Mouse (Mus musculus): ENCODE results near the gene Sem1.
"Not testable (repeated sequence)": the region's sequence is repeated elsewhere in the genome, so short reads cannot be mapped to it uniquely, and the experiment has no call there.

Gene Sem1

GRCm38 (mm10) chr6:6578304-6579149, at the start of gene Sem1:
TSS of gene Sem1 (minus strand) at chr6:6578663.
- DNase-seq (ENCODE audit: low spot score in 2 of 2): peak; percentile 80 to 89

GRCm38 (mm10) chr6:6622846-6623749, 44.6 kb upstream of the Sem1 start:
- peak in 1 of 2 experiments; percentile 14 for DNase-seq (ENCODE audit: low spot score in 2 of 2)

GRCm38 (mm10) chr6:6603561-6604544, 25.4 kb upstream of the Sem1 start:
- DNase-seq (ENCODE audit: low spot score in 2 of 2): no peak

- DNase-seq (ENCODE audit: low spot score in 2 of 2): peak; percentile 23 to 54
These were observed 7.8 kb upstream of the Sem1 start for GRCm38 (mm10) chr6:6586313-6586712.

GRCm38 (mm10) chr6:6581849-6582248, 3.4 kb upstream of the Sem1 start:
- DNase-seq (ENCODE audit: low spot score in 2 of 2): no peak

- no peak for DNase-seq (ENCODE audit: low spot score in 2 of 2)
These were observed 650 bp downstream of the Sem1 start for GRCm38 (mm10) chr6:6577741-6578284.

- no peak for DNase-seq (ENCODE audit: low spot score in 2 of 2)
These were observed 1.2 kb downstream of the Sem1 start for GRCm38 (mm10) chr6:6577291-6577690.

- no peak for DNase-seq (ENCODE audit: low spot score in 2 of 2)
These were observed 2.7 kb downstream of the Sem1 start for GRCm38 (mm10) chr6:6575796-6576195.

- DNase-seq (ENCODE audit: low spot score in 2 of 2): no peak
These were observed 10.0 kb downstream of the Sem1 start for GRCm38 (mm10) chr6:6568436-6568835.

- DNase-seq (ENCODE audit: low spot score in 2 of 2): peak; percentile 46 to 48
These were observed 14.8 kb downstream of the Sem1 start for GRCm38 (mm10) chr6:6563691-6564090.

GRCm38 (mm10) chr6:6562716-6563115, 15.7 kb downstream of the Sem1 start:
- no peak for DNase-seq (ENCODE audit: low spot score in 2 of 2)

- no peak for DNase-seq (ENCODE audit: low spot score in 2 of 2)
These were observed 20.8 kb downstream of the Sem1 start for GRCm38 (mm10) chr6:6557647-6558046.

- DNase-seq (ENCODE audit: low spot score in 2 of 2): no peak
These were observed 26.5 kb downstream of the Sem1 start for GRCm38 (mm10) chr6:6552006-6552405.

- no peak for DNase-seq (ENCODE audit: low spot score in 2 of 2)
These were observed 30.5 kb downstream of the Sem1 start for GRCm38 (mm10) chr6:6547997-6548396.

- DNase-seq (ENCODE audit: low spot score in 2 of 2): no peak
These were observed 34.2 kb downstream of the Sem1 start for GRCm38 (mm10) chr6:6544255-6544645.

GRCm38 (mm10) chr6:6543606-6544254, 34.7 kb downstream of the Sem1 start:
- DNase-seq (ENCODE audit: low spot score in 2 of 2): no peak

GRCm38 (mm10) chr6:6542133-6542532, 36.3 kb downstream of the Sem1 start:
- no peak for DNase-seq (ENCODE audit: low spot score in 2 of 2)

GRCm38 (mm10) chr6:6536781-6537466, 41.5 kb downstream of the Sem1 start:
- DNase-seq (ENCODE audit: low spot score in 2 of 2): no peak

- not testable (repeated sequence) for DNase-seq (ENCODE audit: low spot score in 2 of 2)
These were observed 42.1 kb downstream of the Sem1 start for GRCm38 (mm10) chr6:6536359-6536758.
